Mouse (Mus musculus) G1E (cell line): ENCODE data around the gene Arap1.

ENCODE experiments used
- CTCF ChIP-seq: IDR thresholded peaks from 2 replicates; pipeline ENCODE4 v1.5.1; 2012; ENCODE audit warnings: low read depth, low read length, inconsistent platforms, mixed read lengths
- GATA2 ChIP-seq: IDR thresholded peaks from 2 replicates; pipeline ENCODE4 v1.6.1; 2012; ENCODE audit warnings: low read depth, low read length, inconsistent platforms, borderline replicate concordance

DNA sequence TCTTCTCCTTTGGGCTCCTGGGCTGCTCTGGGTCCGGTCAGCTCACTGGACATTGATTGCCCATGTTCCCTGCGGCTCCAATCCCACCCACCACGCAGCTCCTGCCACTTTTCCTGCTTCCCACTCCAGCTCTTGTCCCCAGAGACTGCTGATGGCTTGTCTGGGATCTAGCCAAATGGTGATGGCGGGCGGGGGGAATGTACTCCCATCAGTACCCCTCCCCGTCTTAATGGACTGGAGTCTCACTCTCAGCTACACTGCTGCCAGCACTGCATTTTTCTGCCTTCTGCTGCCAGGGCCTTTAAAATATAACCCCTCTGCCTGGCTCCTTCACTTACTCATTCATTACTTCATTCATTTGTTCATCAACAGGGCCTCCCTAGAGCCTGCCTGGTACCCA is 76.1 kb downstream of the Arap1 start:
- no peak for TF ChIP-seq CTCF
- no peak for TF ChIP-seq GATA2
